Mouse (Mus musculus): Measurements from ENCODE around the gene Tmem210.

DNA sequence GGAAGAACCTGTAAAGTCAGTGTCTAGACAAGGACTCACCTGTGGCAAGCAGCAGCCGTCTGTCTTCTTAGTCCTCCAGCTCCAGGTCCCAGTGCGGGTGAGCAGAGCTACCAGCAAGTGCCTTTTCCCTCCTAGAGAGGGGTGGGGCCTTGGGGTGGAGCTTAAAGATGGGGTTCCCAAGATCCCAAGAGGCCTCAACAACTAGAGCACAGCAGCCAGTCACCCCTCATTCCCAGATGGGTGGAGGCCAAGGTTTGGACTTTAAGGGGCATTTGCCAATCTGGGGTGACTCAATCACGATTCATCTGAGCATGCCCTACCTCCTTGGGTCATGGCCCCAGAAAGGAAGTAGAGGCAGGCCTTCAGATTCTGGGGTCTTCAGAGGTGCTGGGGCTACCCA lies 48.2 kb upstream of the Tmem210 start:
- TF ChIP-seq CTCF (IDR thresholded peaks at IDR 0.05; ENCODE audit: borderline replicate concordance, extremely low read depth, insufficient read depth, insufficient read length) (no peak), POLR2A (IDR thresholded peaks at IDR 0.05; ENCODE audit: borderline replicate concordance, extremely low read depth, insufficient read depth, insufficient read length, poor library complexity, severe bottlenecking) (no peak)
